Mouse (Mus musculus) MEL (cell line): ENCODE measurements around the gene Scaper. TPM values are rescaled to one million over a fixed set of nuclear protein-coding genes. Genes with fewer than 3 reads are reported as not detected.

Source experiments
- DNase-seq: peaks from one replicate; pipeline ENCODE4 v3.0.0; 2011; ENCODE audit warnings: low read depth, low spot score
- H3K27ac ChIP-seq: 2 replicates; pipeline ENCODE4 v1.5.1; 2012; ENCODE audit warnings: low read depth, mild to moderate bottlenecking, control low read depth, low read length, moderate library complexity; ENCODE audit not compliant: control insufficient read depth
- H3K27me3 ChIP-seq, 2 experiments: fragments of 150-350 bp in 1 of 2; sonication (generic) in 1 of 2; 2 replicates each; pipeline ENCODE4 v1.6.1; 2012; ENCODE audit warnings: low read length in 2 of 2, mild to moderate bottlenecking in 2 of 2, improper control_type of control experiment in 1 of 2, moderate library complexity in 1 of 2; ENCODE audit not compliant: insufficient read depth in 2 of 2, control insufficient read depth in 1 of 2
- H3K36me3 ChIP-seq, 2 experiments: 2 replicates each; pipeline ENCODE4 v1.6.1; 2012 to 2014; ENCODE audit warnings: low read length in 2 of 2, improper control_type of control experiment in 1 of 2, inconsistent platforms in 1 of 2, mild to moderate bottlenecking in 1 of 2; ENCODE audit not compliant: insufficient read depth in 2 of 2, control insufficient read depth in 1 of 2
- H3K4me1 ChIP-seq, 2 experiments: fragments of 150-350 bp in 1 of 2; sonication (generic) in 1 of 2; 2 replicates each; pipeline ENCODE4 v1.6.1; 2012; ENCODE audit warnings: low read length in 2 of 2, improper control_type of control experiment in 1 of 2, mild to moderate bottlenecking in 1 of 2; ENCODE audit not compliant: insufficient read depth in 2 of 2, control insufficient read depth in 1 of 2
- H3K4me3 ChIP-seq, 2 experiments: fragments of 150-350 bp in 1 of 2; sonication (generic) in 1 of 2; 2 replicates each; pipeline ENCODE4 v1.5.1; 2012; ENCODE audit warnings: low read depth in 2 of 2, low read length in 2 of 2, mild to moderate bottlenecking in 2 of 2, moderate library complexity in 2 of 2, control low read depth in 1 of 2, improper control_type of control experiment in 1 of 2; ENCODE audit not compliant: control insufficient read depth in 1 of 2, insufficient read depth in 1 of 2
- H3K79me2 ChIP-seq: 2 replicates; pipeline ENCODE4 v1.6.1; 2012; ENCODE audit warnings: mild to moderate bottlenecking, low read length, moderate library complexity; ENCODE audit not compliant: control insufficient read depth, poor library complexity, insufficient read depth
- H3K9ac ChIP-seq: 2 replicates; pipeline ENCODE4 v1.6.1; 2012; ENCODE audit warnings: low read depth, mild to moderate bottlenecking, control low read depth, low read length, moderate library complexity; ENCODE audit not compliant: control insufficient read depth, poor library complexity, severe bottlenecking
- H3K9me3 ChIP-seq: fragments of 150-350 bp; sonication (generic); replicated peaks from 2 replicates; pipeline ENCODE4 v1.6.1; 2012; ENCODE audit warnings: mild to moderate bottlenecking, low read length, improper control_type of control experiment, moderate library complexity; ENCODE audit not compliant: insufficient read depth
- BHLHE40 ChIP-seq: IDR thresholded peaks from 2 replicates; pipeline ENCODE4 v1.6.1; 2012; ENCODE audit warnings: low read depth, mild to moderate bottlenecking, inconsistent platforms, low read length, improper control_type of control experiment, borderline replicate concordance
- CHD2 ChIP-seq: IDR thresholded peaks from 2 replicates; pipeline ENCODE4 v1.6.1; 2011; ENCODE audit warnings: low read length, improper control_type of control experiment
- CTCF ChIP-seq, 3 experiments: IDR thresholded peaks in 2 of 3; conservative IDR thresholded peaks in 1 of 3; 2 replicates each; pipeline ENCODE4 v1.5.1; 2011 to 2012; ENCODE audit warnings: low read length in 3 of 3, low read depth in 2 of 3, mild to moderate bottlenecking in 2 of 3, improper control_type of control experiment in 1 of 3, inconsistent platforms in 1 of 3, mixed read lengths in 1 of 3, moderate library complexity in 1 of 3; ENCODE audit not compliant: control insufficient read depth in 1 of 3, insufficient read depth in 1 of 3, poor library complexity in 1 of 3, severe bottlenecking in 1 of 3
- ELF1 ChIP-seq: IDR thresholded peaks from 2 replicates; pipeline ENCODE4 v1.6.1; 2014; ENCODE audit warnings: low read depth, mild to moderate bottlenecking, inconsistent platforms, low read length, improper control_type of control experiment, moderate library complexity
- GABPA ChIP-seq: IDR thresholded peaks from 2 replicates; pipeline ENCODE4 v1.6.1; 2012; ENCODE audit warnings: low read depth, mild to moderate bottlenecking, inconsistent platforms, low read length, improper control_type of control experiment, moderate library complexity
- GATA1 ChIP-seq: IDR thresholded peaks from 2 replicates; pipeline ENCODE4 v1.6.1; 2011; ENCODE audit warnings: low read depth, low read length, improper control_type of control experiment
- HCFC1 ChIP-seq: IDR thresholded peaks from 2 replicates; pipeline ENCODE4 v1.6.1; 2012; ENCODE audit warnings: low read depth, mild to moderate bottlenecking, inconsistent platforms, low read length, improper control_type of control experiment, moderate library complexity
- KAT2A ChIP-seq: conservative IDR thresholded peaks from 2 replicates; pipeline ENCODE4 v1.6.1; 2012; ENCODE audit warnings: low read depth, low read length, improper control_type of control experiment, inconsistent platforms
- MAZ ChIP-seq: IDR thresholded peaks from 2 replicates; pipeline ENCODE4 v1.6.1; 2012; ENCODE audit warnings: low read depth, mild to moderate bottlenecking, inconsistent platforms, low read length, improper control_type of control experiment
- MEF2A ChIP-seq: IDR thresholded peaks from 2 replicates; pipeline ENCODE4 v1.6.1; 2014; ENCODE audit warnings: low read depth, mild to moderate bottlenecking, inconsistent platforms, low read length, improper control_type of control experiment; ENCODE audit not compliant: poor library complexity, insufficient replicate concordance, severe bottlenecking; ENCODE audit errors: extremely low read depth
- NRF1 ChIP-seq: IDR thresholded peaks from 2 replicates; pipeline ENCODE4 v1.6.1; 2014; ENCODE audit warnings: low read depth, mild to moderate bottlenecking, inconsistent platforms, low read length, improper control_type of control experiment, moderate library complexity; ENCODE audit not compliant: poor library complexity, insufficient read depth, severe bottlenecking
- POLR2AphosphoS2 ChIP-seq: IDR thresholded peaks from 2 replicates; pipeline ENCODE4 v1.6.1; 2011; ENCODE audit warnings: low read length, improper control_type of control experiment
- RCOR1 ChIP-seq: IDR thresholded peaks from 2 replicates; pipeline ENCODE4 v1.6.1; 2012; ENCODE audit warnings: low read depth, mild to moderate bottlenecking, inconsistent platforms, low read length, improper control_type of control experiment
- SIN3A ChIP-seq: IDR thresholded peaks from 2 replicates; pipeline ENCODE4 v1.6.1; 2012; ENCODE audit warnings: low read length, improper control_type of control experiment, inconsistent platforms
- TCF12 ChIP-seq: IDR thresholded peaks from 2 replicates; pipeline ENCODE4 v1.6.1; 2014; ENCODE audit warnings: low read depth, mild to moderate bottlenecking, inconsistent platforms, low read length, improper control_type of control experiment, moderate library complexity
- USF1 ChIP-seq: IDR thresholded peaks from 2 replicates; pipeline ENCODE4 v1.6.1; 2014; ENCODE audit warnings: low read depth, mild to moderate bottlenecking, inconsistent platforms, low read length, improper control_type of control experiment, moderate library complexity
- ZKSCAN1 ChIP-seq: IDR thresholded peaks from 2 replicates; pipeline ENCODE4 v1.6.1; 2012; ENCODE audit warnings: low read depth, mild to moderate bottlenecking, inconsistent platforms, low read length, improper control_type of control experiment, moderate library complexity
- ZMIZ1 ChIP-seq: IDR thresholded peaks from 2 replicates; pipeline ENCODE4 v1.6.1; 2012; ENCODE audit warnings: low read depth, mild to moderate bottlenecking, inconsistent platforms, low read length, improper control_type of control experiment, moderate library complexity
- ZNF384 ChIP-seq: IDR thresholded peaks from 2 replicates; pipeline ENCODE4 v1.6.1; 2012; ENCODE audit warnings: low read depth, mild to moderate bottlenecking, inconsistent platforms, low read length, improper control_type of control experiment
- polyA plus RNA-seq, 2 experiments: library from polyadenylated mRNA; stranded (reverse) in 1 of 2; unstranded in 1 of 2; fragments of >175 nt in 1 of 2; fragments of >200 nt in 1 of 2; gene quantifications; 2 replicates each; pipeline versions ENCODE4 v1.2.1 to v1.2.4; 2012; ENCODE audit warnings: low replicate concordance in 2 of 2, low read depth in 1 of 2; ENCODE audit not compliant: insufficient read length in 2 of 2, insufficient read depth in 1 of 2, missing spikeins in 1 of 2
- total RNA-seq: library from RNA; depleted of rRNA; stranded (reverse); fragments of 300-350 nt; gene quantifications from 2 replicates; pipeline ENCODE4 v1.2.3, GENCODE M21; 2012

Scaper gene
- total and polyA plus RNA-seq, 3 experiments, result 3.9 to 4.1 TPM; not detected in 1

DNA sequence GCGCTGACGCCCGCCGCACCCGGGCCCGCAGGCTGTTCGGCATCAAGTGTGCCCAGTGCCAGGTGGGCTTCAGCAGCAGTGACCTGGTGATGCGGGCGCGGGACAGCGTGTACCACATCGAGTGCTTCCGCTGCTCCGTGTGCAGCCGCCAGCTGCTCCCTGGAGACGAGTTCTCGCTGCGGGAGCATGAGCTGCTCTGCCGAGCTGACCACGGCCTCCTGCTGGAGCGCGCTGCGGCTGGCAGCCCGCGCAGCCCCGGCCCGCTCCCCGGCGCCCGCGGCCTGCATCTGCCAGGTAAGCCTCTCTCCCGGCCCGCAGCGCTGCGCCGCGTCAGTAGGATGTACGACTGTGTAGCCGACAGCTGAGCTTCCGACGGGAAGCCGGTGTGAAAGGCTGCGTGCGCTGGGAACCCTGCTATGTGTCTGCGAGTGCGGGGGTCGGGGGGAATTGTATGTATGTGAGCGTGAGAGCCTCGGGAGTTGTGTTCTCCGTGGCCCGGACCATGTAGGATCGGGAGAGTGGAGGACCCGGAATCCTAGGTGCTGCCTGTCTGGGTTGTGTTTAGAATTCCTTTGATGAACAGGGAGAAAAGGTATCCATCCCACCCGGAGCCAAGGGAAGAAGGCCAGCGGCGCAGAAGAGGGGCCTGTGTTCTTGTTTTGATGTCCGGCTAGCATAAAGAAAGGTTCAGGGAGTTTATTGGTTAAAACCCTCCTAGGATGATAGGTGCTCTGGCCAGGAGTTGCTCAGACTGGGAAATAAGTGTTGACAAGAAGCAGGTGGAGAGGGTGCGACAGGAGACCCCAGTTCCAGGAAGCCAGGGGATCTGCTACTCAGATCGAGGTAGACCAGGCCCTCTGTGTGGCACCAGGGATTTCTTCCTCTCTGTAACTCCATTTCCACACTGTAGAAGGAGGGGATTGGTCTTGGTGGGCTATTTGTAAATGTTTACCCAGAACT, 395.3 kb downstream of the Scaper start:
- no peaks in the 10 kb centered on the region for H3K36me3 ChIP-seq
- no peak for DNase-seq
- H3K79me2 ChIP-seq, result no peaks in the 10 kb centered on the region
- H3K9ac ChIP-seq, result no peak overlapping the region
- no peaks in the 10 kb centered on the region for H3K9me3 ChIP-seq
- no peak overlapping the region for H3K27ac ChIP-seq
- no peak overlapping the region for H3K4me3 ChIP-seq
- H3K4me1 ChIP-seq, result no peaks in the 10 kb centered on the region
- no peaks in the 10 kb centered on the region for H3K27me3 ChIP-seq
- TF ChIP-seq MEF2A (no peak), GATA1 (no peak), BHLHE40 (no peak), ZMIZ1 (no peak), CTCF (IDR thresholded peaks at IDR 0.05 in 2 of 3, conservative IDR thresholded peaks at IDR 0.05 in 1 of 3; ENCODE audit: control insufficient read depth in 1 of 3, insufficient read depth in 1 of 3, low read depth in 2 of 3, low read length in 3 of 3, poor library complexity in 1 of 3, severe bottlenecking in 1 of 3) (no peak), GABPA (no peak)

DNA sequence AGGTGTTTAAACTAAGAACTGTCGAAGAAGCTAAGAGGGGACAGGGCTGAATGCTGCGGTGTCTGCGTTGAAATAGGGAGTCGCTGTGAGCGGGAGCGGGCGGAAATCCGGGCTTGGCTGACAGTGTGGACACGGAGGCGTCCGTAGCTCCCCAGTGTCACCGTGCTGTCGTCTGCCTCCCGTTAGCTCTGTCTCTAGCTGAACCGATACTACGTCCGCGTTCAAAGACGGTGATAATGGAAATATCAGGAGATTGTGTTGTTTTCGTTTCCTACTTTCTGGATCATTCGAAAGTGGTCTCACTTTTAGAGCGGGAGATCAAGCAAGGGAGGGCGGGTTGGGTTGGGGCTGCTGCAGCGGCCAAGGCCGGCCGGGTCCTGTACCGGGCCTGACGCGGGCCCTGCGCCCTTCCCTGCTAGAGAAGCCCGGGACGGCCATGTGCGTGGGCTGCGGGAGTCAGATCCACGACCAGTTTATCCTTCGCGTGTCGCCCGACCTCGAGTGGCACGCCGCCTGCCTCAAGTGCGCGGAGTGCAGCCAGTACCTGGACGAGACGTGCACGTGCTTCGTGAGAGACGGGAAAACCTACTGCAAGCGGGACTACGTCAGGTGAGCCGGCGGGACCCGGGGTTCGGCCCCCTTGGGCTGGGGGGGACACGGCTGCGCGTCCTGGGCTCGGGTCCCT, 396.1 kb downstream of the Scaper start:
- Histone ChIP-seq H3K4me3 (no peak overlapping the region), H3K27me3 (no peaks in the 10 kb centered on the region), H3K9me3 (no peaks in the 10 kb centered on the region), H3K9ac (no peak overlapping the region), H3K4me1 (no peaks in the 10 kb centered on the region), H3K27ac (no peak overlapping the region)
- TF ChIP-seq NRF1 (no peak), SIN3A (no peak), ELF1 (no peak), CHD2 (no peak), POLR2AphosphoS2 (no peak), ZKSCAN1 (no peak), USF1 (no peak), HCFC1 (no peak), KAT2A (no peak), RCOR1 (no peak), MAZ (no peak), BHLHE40 (no peak), ZNF384 (no peak), CTCF (IDR thresholded peaks at IDR 0.05 in 2 of 3, conservative IDR thresholded peaks at IDR 0.05 in 1 of 3; ENCODE audit: control insufficient read depth in 1 of 3, insufficient read depth in 1 of 3, low read depth in 2 of 3, low read length in 3 of 3, poor library complexity in 1 of 3, severe bottlenecking in 1 of 3) (no peak), TCF12 (no peak)
- TF ChIP-seq, all 39 proteins: peak for 0
- Histone ChIP-seq H3K79me2 (no peaks in the 10 kb centered on the region), H3K36me3 (no peaks in the 10 kb centered on the region)
- no peak for DNase-seq
